Mouse (Mus musculus) heart, adult 11 months (tissue): Measurements from ENCODE around the gene Hspd1.

ENCODE experiments used
- DNase-seq: peaks from one replicate; pipeline ENCODE4 v3.0.0; 2022

The Hspd1 gene

GRCm38 (mm10) chr1:55031026-55031779, 56.8 kb downstream of the Hspd1 start:
- no peak for DNase-seq

GRCm38 (mm10) chr1:55029446-55029845, 58.6 kb downstream of the Hspd1 start:
- DNase-seq = no peak

- peak; percentile 95 for DNase-seq
Observed at GRCm38 (mm10) chr1:55028512-55029249, 59.4 kb downstream of the Hspd1 start.

- DNase-seq = no peak
Observed at GRCm38 (mm10) chr1:55027966-55028365, 60.1 kb downstream of the Hspd1 start.
